Mouse (Mus musculus) CH12.LX (cell line): ENCODE measurements at regions not wholly inside any gene's neighbourhood (a gene's known extent, or its start where the extent isn't known, plus 50 kb on each side); places are given as distances from the start of the nearest gene placed in this dataset.
A peak's percentile ranks its signal among the peaks of the same experiment; 100 is the strongest.

Experiments used
- DNase-seq: peaks from one replicate; pipeline ENCODE4 v3.0.0-alpha.2; 2013; ENCODE audit errors: extremely low read depth
- H3K27ac ChIP-seq: 2 replicates; pipeline ENCODE4 v1.5.1; 2012; ENCODE audit warnings: low read depth, mild to moderate bottlenecking, control low read depth, moderate library complexity; ENCODE audit not compliant: insufficient read depth
- H3K27me3 ChIP-seq: replicated peaks from 2 replicates; pipeline ENCODE3; 2012; ENCODE audit warnings: inconsistent platforms
- H3K36me3 ChIP-seq, 2 experiments: replicated peaks in 1 of 2; 2 replicates each; pipeline versions ENCODE3 to v1.6.1; 2012; ENCODE audit warnings: inconsistent platforms in 1 of 2, low read length in 1 of 2, mild to moderate bottlenecking in 1 of 2, mixed read lengths in 1 of 2, moderate library complexity in 1 of 2; ENCODE audit not compliant: control insufficient read depth in 1 of 2, insufficient read depth in 1 of 2
- H3K4me1 ChIP-seq, 2 experiments: 2 replicates each; pipeline ENCODE4 v1.6.1; 2012; ENCODE audit warnings: inconsistent platforms in 1 of 2, moderate library complexity in 1 of 2; ENCODE audit not compliant: insufficient read depth in 2 of 2, control insufficient read depth in 1 of 2
- H3K4me2 ChIP-seq: 2 replicates; pipeline ENCODE4 v1.6.1; 2012; ENCODE audit warnings: low read depth, mild to moderate bottlenecking, control low read depth; ENCODE audit not compliant: poor library complexity, insufficient read depth, severe bottlenecking
- H3K4me3 ChIP-seq, 3 experiments: fragments of 150-350 bp in 1 of 3; sonication (generic) in 1 of 3; replicated peaks in 1 of 3; 2 replicates each; pipeline versions ENCODE3 to v1.5.1; 2011 to 2012; ENCODE audit warnings: low read depth in 2 of 3, low read length in 2 of 3, mild to moderate bottlenecking in 2 of 3, moderate library complexity in 2 of 3, control low read depth in 1 of 3, improper control_type of control experiment in 1 of 3, inconsistent platforms in 1 of 3, mixed read lengths in 1 of 3; ENCODE audit not compliant: poor library complexity in 1 of 3
- H3K79me2 ChIP-seq: replicated peaks from 2 replicates; pipeline ENCODE4 v1.6.1; 2012; ENCODE audit warnings: mild to moderate bottlenecking, moderate library complexity; ENCODE audit not compliant: control insufficient read depth, poor library complexity, insufficient read depth, severe bottlenecking; ENCODE audit errors: extremely low read depth
- H3K9ac ChIP-seq: 2 replicates; pipeline ENCODE4 v1.6.1; 2012; ENCODE audit warnings: low read depth, mild to moderate bottlenecking, control low read depth, moderate library complexity; ENCODE audit not compliant: insufficient read depth
- H3K9me3 ChIP-seq: replicated peaks from 2 replicates; pipeline ENCODE3; 2012; ENCODE audit warnings: low read length, inconsistent platforms, mixed read lengths
- BHLHE40 ChIP-seq: IDR thresholded peaks from 2 replicates; pipeline ENCODE4 v1.6.1; 2011; ENCODE audit warnings: mild to moderate bottlenecking, low read depth, low read length, improper control_type of control experiment
- CTCF ChIP-seq, 2 experiments: IDR thresholded peaks in 1 of 2; conservative IDR thresholded peaks in 1 of 2; 2 replicates each; pipeline ENCODE4 v1.5.1; 2011 to 2012; ENCODE audit warnings: low read depth in 2 of 2, low read length in 2 of 2, improper control_type of control experiment in 1 of 2, inconsistent platforms in 1 of 2, mild to moderate bottlenecking in 1 of 2, moderate library complexity in 1 of 2
- ELF1 ChIP-seq: IDR thresholded peaks from 2 replicates; pipeline ENCODE4 v1.6.1; 2014; ENCODE audit warnings: low read depth, mild to moderate bottlenecking, inconsistent platforms, low read length, improper control_type of control experiment
- EP300 ChIP-seq: IDR thresholded peaks from 2 replicates; pipeline ENCODE4 v1.6.1; 2011; ENCODE audit warnings: low read length, improper control_type of control experiment
- ETS1 ChIP-seq: conservative IDR thresholded peaks from 2 replicates; pipeline ENCODE4 v1.6.1; 2012; ENCODE audit warnings: low read depth, mild to moderate bottlenecking, inconsistent platforms, low read length, improper control_type of control experiment, moderate library complexity
- HCFC1 ChIP-seq: IDR thresholded peaks from 2 replicates; pipeline ENCODE4 v1.6.1; 2012; ENCODE audit warnings: low read depth, mild to moderate bottlenecking, inconsistent platforms, low read length, improper control_type of control experiment
- IRF4 ChIP-seq: IDR thresholded peaks from 2 replicates; pipeline ENCODE4 v1.6.1; 2014; ENCODE audit warnings: low read depth, mild to moderate bottlenecking, inconsistent platforms, low read length, improper control_type of control experiment
- MAZ ChIP-seq: IDR thresholded peaks from 2 replicates; pipeline ENCODE4 v1.6.1; 2012; ENCODE audit warnings: low read depth, mild to moderate bottlenecking, inconsistent platforms, low read length, improper control_type of control experiment, moderate library complexity
- NRF1 ChIP-seq: IDR thresholded peaks from 2 replicates; pipeline ENCODE4 v1.6.1; 2014; ENCODE audit warnings: low read depth, mild to moderate bottlenecking, inconsistent platforms, low read length, improper control_type of control experiment, moderate library complexity
- PAX5 ChIP-seq: IDR thresholded peaks from 2 replicates; pipeline ENCODE4 v1.6.1; 2012; ENCODE audit warnings: low read length, inconsistent platforms, mixed read lengths
- POLR2AphosphoS2 ChIP-seq: IDR thresholded peaks from 2 replicates; pipeline ENCODE4 v1.6.1; 2011; ENCODE audit warnings: low read depth, low read length, improper control_type of control experiment
- RAD21 ChIP-seq: IDR thresholded peaks from 2 replicates; pipeline ENCODE4 v1.6.1; 2011; ENCODE audit warnings: low read depth, mild to moderate bottlenecking, low read length, improper control_type of control experiment, moderate library complexity
- RCOR1 ChIP-seq: conservative IDR thresholded peaks from 2 replicates; pipeline ENCODE4 v1.6.1; 2012; ENCODE audit warnings: low read depth, mild to moderate bottlenecking, inconsistent platforms, low read length, improper control_type of control experiment
- SIN3A ChIP-seq: IDR thresholded peaks from 2 replicates; pipeline ENCODE4 v1.6.1; 2012; ENCODE audit warnings: low read length, improper control_type of control experiment, inconsistent platforms
- SMC3 ChIP-seq: IDR thresholded peaks from 2 replicates; pipeline ENCODE4 v1.6.1; 2011; ENCODE audit warnings: low read depth, low read length, improper control_type of control experiment
- TBP ChIP-seq: conservative IDR thresholded peaks from 2 replicates; pipeline ENCODE4 v1.6.1; 2011; ENCODE audit warnings: low read depth, low read length, improper control_type of control experiment
- USF1 ChIP-seq: IDR thresholded peaks from 2 replicates; pipeline ENCODE4 v1.6.1; 2014; ENCODE audit warnings: low read depth, mild to moderate bottlenecking, inconsistent platforms, low read length, improper control_type of control experiment
- ZC3H11A ChIP-seq: IDR thresholded peaks from 2 replicates; pipeline ENCODE4 v1.6.1; 2012; ENCODE audit warnings: low read depth, mild to moderate bottlenecking, inconsistent platforms, low read length, improper control_type of control experiment
- ZKSCAN1 ChIP-seq: IDR thresholded peaks from 2 replicates; pipeline ENCODE4 v1.6.1; 2012; ENCODE audit warnings: low read depth, inconsistent platforms, low read length, improper control_type of control experiment, borderline replicate concordance
- ZMIZ1 ChIP-seq: IDR thresholded peaks from 2 replicates; pipeline ENCODE4 v1.6.1; 2012; ENCODE audit warnings: low read depth, mild to moderate bottlenecking, inconsistent platforms, low read length, improper control_type of control experiment
- ZNF384 ChIP-seq: IDR thresholded peaks from 2 replicates; pipeline ENCODE4 v1.6.1; 2012; ENCODE audit warnings: low read depth, low read length, improper control_type of control experiment, inconsistent platforms
- dilution Hi-C: fragments of 300-500 bp; cut with MboI; formaldehyde crosslinking; loops from 2 replicates; pipeline ENCODE4 v1.14.3; 2020; ENCODE audit warnings: low sequenced_read_pairs; ENCODE audit not compliant: extremely low pct_unique_long_range_greater_than_20kb, extremely low pct_ligation_motif_present
- in situ Hi-C: fragments of 300-500 bp; cut with MboI; formaldehyde crosslinking; loops from 3 replicates; pipeline ENCODE4 v1.14.3; 2019; ENCODE audit warnings: low sequenced_read_pairs, low pct_ligation_motif_present, low pct_unique_long_range_greater_than_20kb, mixed read lengths

- no peak overlapping the region for H3K9ac ChIP-seq
- DNase-seq, result no peak
- H3K27ac ChIP-seq, result no peak overlapping the region
- H3K9me3 ChIP-seq, result peaks cover 2% of the 10 kb centered on the region
- no peak overlapping the region for H3K4me3 ChIP-seq
- in situ Hi-C loops, result no loop called here
- H3K79me2 ChIP-seq, result no peaks in the 10 kb centered on the region
- no peak overlapping the region for H3K4me2 ChIP-seq
- H3K36me3 ChIP-seq, result no peaks in the 10 kb centered on the region
- dilution Hi-C loops, result no loop called here
- no peaks in the 10 kb centered on the region for H3K27me3 ChIP-seq
- no peak for TF ChIP-seq ZKSCAN1
- no peak for TF ChIP-seq ETS1
- TF ChIP-seq HCFC1, result no peak
- TF ChIP-seq EP300, result no peak
- no peak for TF ChIP-seq IRF4
- no peak for TF ChIP-seq RCOR1
- TF ChIP-seq MAZ, result no peak
- no peak for TF ChIP-seq ZMIZ1
- no peak for TF ChIP-seq SIN3A
- no peak for TF ChIP-seq POLR2AphosphoS2
- TF ChIP-seq ELF1, result no peak
- no peak for TF ChIP-seq PAX5
- no peak for TF ChIP-seq CTCF (conservative IDR thresholded peaks at IDR 0.05 in 1 of 2, IDR thresholded peaks at IDR 0.05 in 1 of 2; ENCODE audit: low read depth in 2 of 2, low read length in 2 of 2)
- TF ChIP-seq ZC3H11A, result no peak
- TF ChIP-seq RAD21, result no peak
- TF ChIP-seq NRF1, result no peak
- TF ChIP-seq ZNF384, result no peak
- no peak for TF ChIP-seq BHLHE40
- TF ChIP-seq USF1, result no peak
- TF ChIP-seq SMC3, result no peak
- TF ChIP-seq, all 38 proteins: peak for 0
- H3K4me1 ChIP-seq, result no peaks in the 10 kb centered on the region
Observed at GRCm38 (mm10) chr8:86282922-86283321, 297.6 kb downstream of the Abcc12 start.

GRCm38 (mm10) chr8:86280093-86280721 is 300.3 kb downstream of the Abcc12 start:
- H3K9ac ChIP-seq, result no peak overlapping the region
- TF ChIP-seq BHLHE40 (peak; percentile 6; the same call in 1 of the 2 replicates), TBP (no peak)
- H3K4me1 ChIP-seq, result peaks cover 0 to 4% of the 10 kb centered on the region in 2 experiments; a peak in 1 of 4 replicates
- in situ Hi-C loops (no loop called here), dilution Hi-C loops (no loop called here)
- no peaks in the 10 kb centered on the region for H3K27me3 ChIP-seq
- no peaks in the 10 kb centered on the region for H3K79me2 ChIP-seq
- H3K4me2 ChIP-seq, result no peak overlapping the region
- H3K4me3 ChIP-seq, result no peak overlapping the region
- no peaks in the 10 kb centered on the region for H3K36me3 ChIP-seq
- peaks cover 2% of the 10 kb centered on the region for H3K9me3 ChIP-seq
- DNase-seq, result no peak
- no peak overlapping the region for H3K27ac ChIP-seq
